Comparison of ENCODE assay signal across 15 mouse cellular contexts in genomic region chr3:84860669-84861068, GRCm38 (mm10).
"Had no signal": no experiment of that assay in that cellular context is flagged by ENCODE, and none has a peak within 500 bp of the region (broad histone marks: within the 10 kb centered on the region; RNA-seq: fewer than 3 reads in every experiment).

No protein-coding gene starts in this region.

- H3K36me3 ChIP-seq: intestine, embryonic 15.5 days; midbrain, embryonic 12.5 days; midbrain, embryonic 15.5 days; neural tube, embryonic 12.5 days; neural tube, embryonic 15.5 days had no signal

- H3K9ac ChIP-seq: intestine, embryonic 15.5 days; midbrain, embryonic 12.5 days; midbrain, embryonic 15.5 days; neural tube, embryonic 12.5 days; neural tube, embryonic 15.5 days had no signal

- DNase-seq: kidney, adult 11 months; kidney, adult 9 months; kidney, postnatal 25 days; layer of hippocampus, adult 9-11 months; lung, adult 2 months; right cerebral cortex, adult 18-20 months; thymus, postnatal 25 days had no signal

- ATAC-seq: hindbrain, embryonic 16.5 days; intestine, embryonic 15.5 days; midbrain, embryonic 15.5 days had no signal

- H3K4me3 ChIP-seq: intestine, embryonic 15.5 days; layer of hippocampus, adult 2 months; midbrain, embryonic 12.5 days; midbrain, embryonic 15.5 days; neural tube, embryonic 12.5 days; neural tube, embryonic 15.5 days had no signal

- H3K4me1 ChIP-seq: intestine, embryonic 15.5 days; midbrain, embryonic 12.5 days; midbrain, embryonic 15.5 days; neural tube, embryonic 12.5 days; neural tube, embryonic 15.5 days had no signal

- H3K27ac ChIP-seq: intestine, embryonic 15.5 days; layer of hippocampus, adult 2 months; macrophage; midbrain, embryonic 12.5 days; midbrain, embryonic 15.5 days; neural tube, embryonic 12.5 days; neural tube, embryonic 15.5 days had no signal

- H3K9me3 ChIP-seq: intestine, embryonic 15.5 days; midbrain, embryonic 12.5 days; midbrain, embryonic 15.5 days; neural tube, embryonic 12.5 days; neural tube, embryonic 15.5 days had no signal

- H3K27me3 ChIP-seq: intestine, embryonic 15.5 days; midbrain, embryonic 12.5 days; midbrain, embryonic 15.5 days; neural tube, embryonic 12.5 days; neural tube, embryonic 15.5 days had no signal

- H3K4me2 ChIP-seq: intestine, embryonic 15.5 days; midbrain, embryonic 12.5 days; midbrain, embryonic 15.5 days; neural tube, embryonic 12.5 days; neural tube, embryonic 15.5 days had no signal
